Mouse (Mus musculus) layer of hippocampus, adult 9-10 months (tissue): Measurements from ENCODE around the gene Tceal5.
"Not testable (repeated sequence)": the region's sequence is repeated elsewhere in the genome, so short reads cannot be mapped to it uniquely, and the experiment has no call there.

Experiments used
- DNase-seq: peaks from one replicate; pipeline ENCODE4 v3.0.0; 2022; ENCODE audit warnings: low spot score

Tceal5 gene

GRCm38 (mm10) chrX:136203664-136204066, at the start of gene Tceal5:
Gene Tceal5 (minus strand): TSS chrX:136203876.
- peak; percentile 29 for DNase-seq

GRCm38 (mm10) chrX:136252023-136252729, 48.5 kb upstream of the Tceal5 start:
- DNase-seq, result no peak

GRCm38 (mm10) chrX:136249671-136250070, 46.0 kb upstream of the Tceal5 start:
- no peak for DNase-seq

- no peak for DNase-seq
Observed at GRCm38 (mm10) chrX:136248811-136249210, 45.1 kb upstream of the Tceal5 start.

GRCm38 (mm10) chrX:136245521-136246071, 41.9 kb upstream of the Tceal5 start:
- no peak for DNase-seq

- peak; percentile 46 for DNase-seq
Observed at GRCm38 (mm10) chrX:136244574-136245229, 41.0 kb upstream of the Tceal5 start, which contains the start of gene Tceal9. Gene Tceal9 (plus strand): TSS chrX:136245079.

- DNase-seq, result no peak
Observed at GRCm38 (mm10) chrX:136243181-136243580, 39.5 kb upstream of the Tceal5 start.

- peak; percentile 39 for DNase-seq
Observed at GRCm38 (mm10) chrX:136238118-136238517, 34.4 kb upstream of the Tceal5 start.

- no peak for DNase-seq
Observed at GRCm38 (mm10) chrX:136227768-136228167, 24.1 kb upstream of the Tceal5 start.

- no peak for DNase-seq
Observed at GRCm38 (mm10) chrX:136223714-136224113, 20.0 kb upstream of the Tceal5 start.

- DNase-seq, result no peak
Observed at GRCm38 (mm10) chrX:136216303-136216702, 12.6 kb upstream of the Tceal5 start.

- not testable (repeated sequence) for DNase-seq
Observed at GRCm38 (mm10) chrX:136214729-136215677, 11.3 kb upstream of the Tceal5 start, which contains the start of the genes Tceal7 and Bex1. Gene Tceal7 (plus strand): TSS chrX:136214779. Gene Bex1 (minus strand): TSS chrX:136215513.

- no peak for DNase-seq
Observed at GRCm38 (mm10) chrX:136213396-136213795, 9.7 kb upstream of the Tceal5 start.

- no peak for DNase-seq
Observed at GRCm38 (mm10) chrX:136204406-136204805, 730 bp upstream of the Tceal5 start.

- DNase-seq, result no peak
Observed at GRCm38 (mm10) chrX:136203257-136203656, 419 bp downstream of the Tceal5 start.

GRCm38 (mm10) chrX:136196873-136197272, 6.8 kb downstream of the Tceal5 start:
- no peak for DNase-seq

- DNase-seq, result no peak
Observed at GRCm38 (mm10) chrX:136195193-136195944, 8.3 kb downstream of the Tceal5 start.

- DNase-seq, result no peak
Observed at GRCm38 (mm10) chrX:136183107-136183506, 20.6 kb downstream of the Tceal5 start.

GRCm38 (mm10) chrX:136180897-136181553, 22.7 kb downstream of the Tceal5 start:
- DNase-seq, result no peak

GRCm38 (mm10) chrX:136172786-136173185, 30.9 kb downstream of the Tceal5 start:
- no peak for DNase-seq
